Mouse (Mus musculus) 3134 (cell line): ENCODE measurements around the gene Nphp1.
A peak's percentile ranks its signal among the peaks of the same experiment; 100 is the strongest.

Experiments
- DNase-seq: peaks from one replicate; pipeline ENCODE4 v3.0.0-alpha.2; 2011; ENCODE audit warnings: low spot score; ENCODE audit not compliant: insufficient read length; ENCODE audit errors: extremely low read depth

Gene Nphp1

DNA sequence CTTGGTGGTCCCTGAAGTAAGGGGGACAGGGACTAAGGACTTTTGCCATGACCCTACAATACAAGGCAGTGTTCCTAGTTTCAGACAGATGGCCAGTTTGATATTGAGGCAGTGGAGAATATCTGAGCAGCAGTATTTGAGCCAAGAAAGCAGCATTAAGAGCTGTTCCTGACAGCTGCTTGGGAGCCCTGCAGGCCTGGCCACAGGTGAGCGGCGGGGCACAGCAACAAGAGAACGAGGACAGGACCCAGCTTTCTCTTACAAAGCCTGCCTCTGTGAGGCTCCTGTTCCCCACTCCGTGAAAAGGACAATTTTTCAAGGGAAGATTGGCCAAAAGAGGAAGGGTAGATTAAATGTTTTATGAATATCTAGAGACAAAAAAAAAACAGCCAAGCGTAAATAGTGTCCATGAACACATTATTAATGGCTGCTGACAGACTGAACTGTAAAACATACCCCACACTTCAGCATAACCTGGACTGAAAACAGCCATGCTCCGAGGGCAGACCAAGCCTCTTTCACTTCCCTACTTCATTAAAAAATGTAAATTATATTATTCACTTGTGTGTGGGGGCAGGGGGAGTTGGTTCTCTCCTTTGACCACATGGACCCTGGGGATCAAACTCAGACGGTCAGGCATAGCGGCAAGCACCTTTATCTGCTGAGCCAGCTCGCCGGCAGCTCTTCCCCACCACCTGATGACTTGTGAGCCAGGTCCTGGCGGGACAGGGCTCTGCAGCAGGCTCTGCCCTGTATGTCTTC lies 36.7 kb downstream of the Nphp1 start:
- no peak for DNase-seq

- peak; percentile 25 for DNase-seq
Measured at GRCm38 (mm10) chr2:127749376-127749775, 39.3 kb downstream of the Nphp1 start.

DNA sequence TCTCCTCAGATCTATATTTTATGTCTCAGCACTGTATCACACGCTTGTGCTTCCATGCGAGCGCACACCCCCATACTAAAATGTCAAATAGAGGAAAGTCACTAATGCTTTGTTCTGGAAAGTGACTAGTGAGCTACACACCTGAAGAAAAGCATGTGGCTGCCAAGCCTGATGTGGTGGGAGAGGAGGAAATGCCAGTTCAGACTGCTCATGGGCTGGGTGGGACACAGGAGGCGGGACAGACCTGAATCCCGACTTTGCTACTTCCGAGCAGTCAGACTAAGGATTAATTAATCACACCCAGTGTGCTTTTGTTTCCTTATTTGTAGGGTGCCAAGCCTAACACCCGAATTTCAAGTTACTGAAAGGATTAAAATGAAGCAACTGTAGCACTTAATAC lies 40.4 kb downstream of the Nphp1 start:
- DNase-seq = no peak

GRCm38 (mm10) chr2:127742637-127743036 lies 46.1 kb downstream of the Nphp1 start:
- no peak for DNase-seq

- no peak for DNase-seq
Measured at GRCm38 (mm10) chr2:127740756-127741519, 47.8 kb downstream of the Nphp1 start.

DNA sequence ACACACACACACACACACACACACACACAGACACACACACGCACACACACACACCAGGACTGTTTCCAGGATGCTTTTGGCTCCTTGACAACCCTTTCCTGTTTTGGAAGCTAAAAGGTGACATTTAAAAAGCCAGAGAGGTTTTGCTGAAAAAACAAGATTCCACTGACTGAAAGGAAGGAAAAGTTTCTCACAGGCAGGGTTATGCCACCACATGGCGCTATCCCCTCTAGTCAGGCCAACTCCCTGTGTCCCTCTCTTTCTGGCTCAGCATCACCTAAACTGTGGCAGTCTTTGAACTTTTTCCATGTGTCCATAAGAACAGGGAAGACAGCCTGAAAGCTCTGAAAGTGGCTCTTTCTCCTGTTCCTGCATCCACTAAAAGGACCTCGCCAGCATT lies 50.8 kb downstream of the Nphp1 start:
- DNase-seq = no peak

DNA sequence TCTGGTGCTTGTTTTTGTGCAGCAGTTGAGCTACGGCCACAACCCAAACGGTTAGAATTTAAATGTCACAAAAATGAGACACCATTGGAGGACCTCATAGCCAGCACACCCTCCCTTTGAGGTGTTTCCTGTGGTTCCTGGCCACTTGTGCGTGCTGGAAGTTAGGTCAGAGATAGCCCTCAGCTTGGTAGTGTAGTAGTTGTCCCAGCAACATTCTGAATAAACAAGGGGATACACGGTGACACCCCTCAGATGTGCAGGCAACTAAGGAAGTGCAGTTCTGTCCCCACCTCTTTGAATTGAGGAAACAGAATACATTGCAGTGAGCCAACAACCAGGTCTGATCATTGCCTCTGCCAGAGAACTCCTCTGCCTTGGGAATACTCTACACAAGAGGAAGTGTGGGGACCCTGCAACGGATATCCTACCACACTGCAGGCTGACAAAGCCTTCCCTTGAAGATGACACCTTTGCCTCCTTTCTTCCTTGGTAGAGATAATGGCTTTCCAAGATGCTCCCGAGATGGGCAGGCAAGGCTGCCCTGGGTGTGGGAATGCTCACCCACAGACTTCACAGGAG lies 52.0 kb downstream of the Nphp1 start:
- no peak for DNase-seq

- no peak for DNase-seq
Measured at GRCm38 (mm10) chr2:127735512-127736145, 53.1 kb downstream of the Nphp1 start.

DNA sequence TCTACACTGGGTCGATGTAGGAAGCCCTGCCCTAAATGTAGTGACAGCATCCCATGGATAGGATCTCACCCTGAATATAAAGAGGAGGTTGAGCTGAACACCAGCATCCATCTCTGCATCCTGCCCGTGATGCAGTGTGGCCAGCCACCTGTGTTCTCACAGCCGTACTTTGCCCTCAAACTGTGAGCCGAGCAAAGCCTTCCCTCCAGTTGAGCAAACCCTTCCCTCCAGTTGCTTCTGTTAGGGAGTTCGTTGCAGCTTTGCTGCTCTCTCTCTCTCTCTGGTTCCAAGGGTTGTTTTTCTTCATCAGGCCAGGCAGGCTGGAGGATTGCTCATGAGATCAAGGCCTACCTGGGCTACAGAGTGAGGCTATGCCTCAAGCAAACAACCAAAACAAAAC lies 53.8 kb downstream of the Nphp1 start:
- DNase-seq = no peak

DNA sequence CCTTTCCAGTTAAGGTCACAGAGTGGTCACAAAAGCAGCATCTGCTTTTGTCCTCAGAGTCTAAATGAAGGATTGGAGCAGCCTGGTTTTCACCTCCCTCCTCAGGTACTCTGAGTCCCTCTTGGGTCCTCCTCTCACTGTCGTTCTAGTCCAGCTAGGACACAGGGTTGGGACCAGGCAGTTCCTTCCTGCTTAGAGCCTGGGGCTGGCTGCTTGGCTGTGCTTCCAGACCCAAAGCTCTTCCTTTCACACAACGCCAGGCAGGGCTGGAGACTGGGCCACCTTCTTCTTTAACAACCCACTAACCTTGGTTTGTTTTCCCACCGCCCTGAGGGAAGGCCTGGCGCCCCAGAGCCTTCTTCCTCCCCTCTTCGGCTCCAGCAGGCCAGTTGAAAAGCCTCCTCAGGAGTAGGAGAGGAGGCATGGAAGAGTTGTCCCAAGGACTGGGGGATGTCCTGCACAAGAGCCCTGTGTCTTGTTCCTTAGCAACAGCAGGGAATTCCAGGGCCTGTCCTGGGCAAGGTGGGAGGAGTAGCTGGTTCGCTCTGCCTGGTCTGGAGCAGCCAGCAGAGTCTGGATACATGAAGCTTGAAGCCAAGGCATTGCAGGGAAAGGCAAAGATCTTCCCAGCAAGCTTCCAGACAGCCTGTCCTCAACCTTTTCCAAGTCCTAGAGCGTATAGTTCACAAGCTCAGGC lies 58.2 kb downstream of the Nphp1 start:
- no peak for DNase-seq

GRCm38 (mm10) chr2:127729671-127730070 lies 59.0 kb downstream of the Nphp1 start, which contains the start of gene Mall:
Gene Mall (minus strand): TSS chr2:127729932.
- DNase-seq = no peak

DNA sequence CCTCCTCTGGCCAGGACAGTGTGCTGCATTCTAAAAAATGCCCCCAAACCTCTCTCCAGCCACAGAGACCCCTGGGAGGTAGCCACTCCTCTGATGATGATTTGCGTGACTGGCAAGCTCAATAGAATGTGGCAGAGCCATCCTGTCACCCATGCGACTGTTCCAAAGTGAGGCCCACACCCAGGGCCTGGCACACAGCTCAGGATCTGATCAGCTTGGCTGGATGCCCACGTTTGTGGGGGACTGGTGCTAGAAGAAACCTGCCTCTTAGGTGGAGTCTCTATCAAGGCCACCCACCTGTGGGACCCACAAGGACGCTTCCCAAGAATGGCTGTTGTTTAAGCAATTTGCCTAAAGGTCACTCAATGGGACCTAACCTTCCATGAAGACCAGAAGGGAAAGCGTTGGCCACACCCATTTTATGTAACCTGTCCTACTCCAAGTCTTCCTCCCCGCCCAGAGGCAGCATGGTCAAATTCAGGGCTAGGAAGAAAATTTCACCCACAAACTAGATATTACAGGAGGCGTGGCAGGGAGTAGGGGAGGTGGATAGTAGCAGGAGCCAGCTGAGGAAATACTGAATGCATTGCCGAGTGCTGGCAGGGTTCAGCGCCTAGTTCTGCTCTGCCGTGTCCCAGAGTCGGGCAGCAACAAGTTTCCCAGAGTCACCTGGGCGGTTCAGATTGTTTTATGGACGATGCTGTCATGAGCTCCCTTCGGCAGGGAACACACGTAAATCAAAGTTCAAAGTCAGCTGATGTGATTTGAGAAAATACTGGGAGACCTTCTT lies 59.8 kb downstream of the Nphp1 start:
- DNase-seq = no peak

DNA sequence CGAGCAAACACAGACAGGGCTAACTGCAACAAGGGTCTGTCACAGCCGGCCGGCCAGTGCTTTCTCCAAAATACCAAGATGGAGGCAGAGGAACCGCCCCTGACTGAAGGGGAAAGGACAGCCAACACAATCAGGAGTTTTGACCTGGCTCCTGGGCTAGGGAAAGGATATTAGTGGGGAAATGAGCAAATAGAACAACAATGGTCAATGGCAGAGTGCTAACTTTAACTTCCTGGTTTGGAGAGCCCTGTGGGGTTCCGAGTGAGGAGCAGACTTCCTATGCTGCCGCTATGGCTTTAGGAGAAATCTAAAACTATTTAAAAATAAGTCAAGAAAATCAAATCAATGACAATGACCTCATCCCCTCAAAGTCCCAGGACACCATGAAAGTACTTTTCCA lies 60.6 kb downstream of the Nphp1 start:
- no peak for DNase-seq

DNA sequence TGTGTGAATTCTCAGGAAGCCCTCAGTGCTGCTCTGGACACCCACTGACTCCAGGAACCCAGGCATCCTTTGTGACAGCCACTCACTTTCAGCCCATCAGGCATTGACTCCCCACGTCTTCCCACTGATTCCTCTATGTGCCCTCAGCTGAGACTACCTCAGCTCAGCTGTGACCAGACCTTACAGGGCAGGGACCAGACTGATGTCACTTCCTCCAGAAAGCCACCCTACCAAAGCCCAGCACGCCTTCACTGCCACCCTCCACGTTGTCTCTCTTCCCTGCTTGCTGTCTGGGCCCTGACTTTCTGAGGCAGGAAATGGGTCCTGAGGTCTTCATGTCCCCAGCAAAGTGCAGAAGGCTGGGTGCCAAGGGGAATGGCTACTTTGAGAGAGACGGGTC lies 65.5 kb downstream of the Nphp1 start:
- DNase-seq = peak; percentile 32

- peak; percentile 92 for DNase-seq
Measured at GRCm38 (mm10) chr2:127722176-127722892, 66.4 kb downstream of the Nphp1 start.

DNA sequence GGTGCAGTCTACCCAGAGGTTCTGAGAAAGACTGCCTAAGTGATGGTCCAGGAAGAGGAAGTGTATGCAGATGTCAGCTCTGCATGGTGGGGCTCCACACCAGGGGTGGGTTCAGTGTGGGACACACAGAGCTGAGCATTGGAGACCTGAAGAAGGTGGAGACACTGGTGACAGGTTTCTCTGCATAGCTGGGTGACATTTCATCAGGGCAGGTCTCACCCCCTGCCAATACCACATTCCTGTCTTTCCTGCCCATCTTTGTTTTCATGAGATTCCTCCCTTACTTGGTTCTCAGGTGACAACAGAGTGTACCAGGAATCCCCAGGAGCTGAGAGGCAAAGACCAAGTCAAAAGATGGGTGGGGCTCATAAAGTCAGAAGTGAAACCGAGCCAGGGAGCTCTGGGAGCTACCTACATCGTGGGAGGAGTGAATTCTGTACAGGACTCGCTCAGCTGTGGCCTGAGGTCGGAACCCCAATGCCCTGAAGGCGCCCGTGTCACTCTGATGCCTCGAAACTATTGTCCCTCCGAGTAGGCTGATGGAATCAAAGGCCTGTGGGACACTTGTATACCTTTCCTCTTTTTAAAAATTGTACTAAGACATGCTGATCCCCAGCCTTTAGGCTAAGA lies 69.7 kb downstream of the Nphp1 start:
- no peak for DNase-seq

DNA sequence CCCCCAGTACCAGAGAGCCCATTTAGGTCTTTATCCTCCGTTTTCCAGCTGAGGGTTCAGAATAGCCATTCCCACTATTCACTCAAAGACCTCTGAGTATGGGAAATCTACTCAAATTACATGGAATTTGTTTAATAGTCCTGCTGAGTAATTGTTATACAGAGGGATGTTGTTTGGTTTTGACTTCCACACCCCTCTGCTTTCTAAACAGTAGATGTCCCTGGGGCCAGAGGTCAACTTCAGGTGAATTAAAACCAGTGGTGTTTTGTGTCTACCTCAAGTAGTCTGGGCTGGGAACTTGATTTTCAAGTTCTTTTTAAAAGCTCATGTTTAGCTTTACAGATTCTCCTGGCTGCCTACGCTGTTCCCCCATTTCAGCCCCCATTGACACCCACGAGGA lies 74.0 kb downstream of the Nphp1 start:
- DNase-seq = no peak

GRCm38 (mm10) chr2:127708792-127709191 lies 79.9 kb downstream of the Nphp1 start:
- DNase-seq = no peak

DNA sequence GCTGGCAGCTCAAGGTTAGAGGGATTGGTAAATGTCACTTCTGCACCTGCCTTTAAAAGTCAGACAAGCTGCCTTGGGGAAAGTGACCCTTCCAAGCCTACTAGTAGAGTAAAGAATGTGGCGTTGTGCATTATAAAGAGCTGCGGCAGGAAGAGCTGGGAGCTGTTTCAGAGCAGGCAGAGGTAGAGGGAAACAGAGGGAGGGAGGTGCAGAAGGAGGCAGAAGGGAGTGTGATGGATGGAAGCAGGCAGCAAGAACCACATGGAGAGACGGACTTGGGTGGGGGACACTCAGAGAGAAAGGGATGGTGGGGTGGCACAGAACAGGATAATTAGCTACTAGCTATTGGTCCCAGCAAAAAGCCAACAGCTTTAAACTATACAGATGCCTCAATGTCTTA lies 80.6 kb downstream of the Nphp1 start:
- DNase-seq = no peak
